ENCODE assay signal across 12 mouse cellular contexts in the genomic region with DNA sequence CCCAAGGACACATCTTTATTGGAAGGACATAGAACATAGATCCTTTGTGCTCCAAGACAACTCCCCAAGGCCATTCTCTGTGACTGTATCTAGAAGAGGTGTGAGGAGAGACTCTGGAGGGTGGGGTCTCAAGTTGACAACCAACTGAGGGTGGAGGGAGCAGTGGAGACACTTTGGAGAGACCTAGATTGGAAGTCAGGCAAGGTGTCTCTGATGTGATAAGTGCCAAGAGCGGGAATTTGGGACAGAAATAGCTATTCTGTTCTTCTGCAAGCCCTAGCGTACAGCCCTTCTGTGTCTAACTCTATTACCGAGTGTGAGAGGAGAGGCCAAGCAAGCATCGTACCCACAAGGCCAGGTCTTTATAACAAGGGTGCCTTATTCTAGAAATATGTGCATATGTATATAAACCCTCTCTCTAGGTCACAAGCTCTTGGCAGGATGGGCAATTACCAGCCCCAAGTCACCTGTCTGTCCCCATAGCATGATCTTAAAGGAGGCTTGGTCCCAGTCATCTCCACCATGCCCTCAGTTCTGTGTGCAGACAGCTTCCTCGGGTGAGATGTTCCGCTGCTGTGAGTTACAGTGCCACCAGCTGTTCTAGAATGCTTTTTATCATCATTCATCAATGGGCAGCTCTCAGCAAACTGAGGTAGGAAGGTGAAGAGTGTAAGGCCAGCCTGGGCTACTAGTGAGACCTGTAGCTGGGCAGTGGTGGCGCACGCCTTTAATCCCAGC. TPM values are rescaled to one million over a fixed set of nuclear protein-coding genes. Genes with fewer than 3 reads are reported as not detected.
DNase-seq lines count a peak whose midpoint lies in the region; ATAC-seq and TF ChIP-seq lines count a peak whose summit lies in the region.
"Had no signal": no experiment of that assay in that cellular context is flagged by ENCODE, and none has a peak within 500 bp of the region (broad histone marks: within the 10 kb centered on the region; RNA-seq: fewer than 3 reads in every experiment).

No protein-coding gene starts in this region.

- peak; percentile 81 for DNase-seq in c-Kit-positive CD71-positive TER-119-negative erythroid progenitor cells, embryonic 14.5 days (ENCODE audit: low read depth)
- DNase-seq in liver = peak; percentile 83
- peak; percentile 67 to 68 for DNase-seq in spleen, postnatal 10 days (ENCODE audit: low spot score in 2 of 2)
- no peak for DNase-seq in adrenal gland, postnatal 36 days
- DNase-seq in frontal cortex, postnatal 10 days (ENCODE audit: low spot score in 2 of 2) = no peak
- DNase-seq in right cerebral cortex, postnatal 36 days (ENCODE audit: low spot score in 2 of 2) = no peak
- DNase-seq: cerebellum, postnatal 14 days; kidney, adult 18-20 months; midbrain, embryonic 14.5 days had no signal

- no peak for TF ChIP-seq CTCF in intestine, postnatal 0 days (IDR thresholded peaks at IDR 0.05; ENCODE audit: low read depth)

- no peak overlapping the region for H3K4me3 ChIP-seq in intestine, embryonic 15.5 days (replicated peaks)
- no peak overlapping the region for H3K4me3 ChIP-seq in intestine, postnatal 0 days (ENCODE audit: low read depth, low read length)

- H3K9ac ChIP-seq in intestine, embryonic 15.5 days = no peak overlapping the region
- no peak overlapping the region for H3K9ac ChIP-seq in intestine, postnatal 0 days (ENCODE audit: low read depth, low read length)

- peak; percentile 68; the same call in 1 of the 2 replicates for ATAC-seq in intestine, embryonic 15.5 days
- ATAC-seq in intestine, postnatal 0 days = no peak

- H3K4me2 ChIP-seq in intestine, embryonic 15.5 days (replicated peaks) = no peak overlapping the region
- no peak overlapping the region for H3K4me2 ChIP-seq in intestine, postnatal 0 days (replicated peaks; ENCODE audit: low read depth)

- no peaks in the 10 kb centered on the region for H3K27me3 ChIP-seq in intestine, embryonic 15.5 days (replicated peaks)
- no peaks in the 10 kb centered on the region for H3K27me3 ChIP-seq in intestine, postnatal 0 days (replicated peaks; ENCODE audit: control insufficient read depth, insufficient read depth, low read length)

- no peaks in the 10 kb centered on the region for H3K9me3 ChIP-seq in intestine, embryonic 15.5 days
- no peaks in the 10 kb centered on the region for H3K9me3 ChIP-seq in intestine, postnatal 0 days (ENCODE audit: control insufficient read depth)

- H3K27ac ChIP-seq in intestine, embryonic 15.5 days = no peak overlapping the region
- no peak overlapping the region for H3K27ac ChIP-seq in intestine, postnatal 0 days (ENCODE audit: low read depth, low read length)

- 90% methylated on average over 8 of the region's 8 CpGs for WGBS in intestine, embryonic 15.5 days
- WGBS in intestine, postnatal 0 days = 91% methylated on average over 8 of the region's 8 CpGs

- no peaks in the 10 kb centered on the region for H3K36me3 ChIP-seq in intestine, embryonic 15.5 days
- no peaks in the 10 kb centered on the region for H3K36me3 ChIP-seq in intestine, postnatal 0 days (ENCODE audit: control insufficient read depth, insufficient read depth)

- H3K4me1 ChIP-seq in intestine, embryonic 15.5 days (replicated peaks) = no peaks in the 10 kb centered on the region
- no peaks in the 10 kb centered on the region for H3K4me1 ChIP-seq in intestine, postnatal 0 days (replicated peaks; ENCODE audit: control insufficient read depth, insufficient read depth, low read length)

RNA-seq across cellular contexts. Expression of a gene that starts 6.2 kb away (rescaled TPM):
- polyA plus RNA-seq in intestine, embryonic 15.5 days (2015; fragmentation: Nextera tagmentation; extraction: Ambion mirVana) = 4.8 and 6.4 TPM in 2 replicates
- polyA plus RNA-seq in intestine, postnatal 0 days (2015; fragmentation: Nextera tagmentation; extraction: Ambion mirVana) = 0.21 and 0.22 TPM in 2 replicates
- total RNA-seq in adrenal gland, postnatal 36 days (2021) = under 1 TPM in 1 of 2 experiments, not detected in 1; 0.17 TPM
- total RNA-seq: left cerebral cortex, postnatal 10 days had no signal

RNA-seq across cellular contexts. Expression of a gene that starts 17.9 kb away (rescaled TPM):
- 11.2 and 11.5 TPM in 2 replicates for polyA plus RNA-seq in intestine, embryonic 15.5 days (2015; fragmentation: Nextera tagmentation; extraction: Ambion mirVana)
- polyA plus RNA-seq in intestine, postnatal 0 days (2015; fragmentation: Nextera tagmentation; extraction: Ambion mirVana) = 5.9 and 7.0 TPM in 2 replicates
- 1 to 10 TPM; 6.0 to 6.8 TPM for total RNA-seq in adrenal gland, postnatal 36 days (2021)

RNA-seq across cellular contexts. Expression of a gene that starts 43.6 kb away (rescaled TPM):
- polyA plus RNA-seq in intestine, embryonic 15.5 days (2015; fragmentation: Nextera tagmentation; extraction: Ambion mirVana) = 260 and 262 TPM in 2 replicates
- 98.5 and 105 TPM in 2 replicates for polyA plus RNA-seq in intestine, postnatal 0 days (2015; fragmentation: Nextera tagmentation; extraction: Ambion mirVana)
- 100 to 1,000 TPM; 128 to 134 TPM for total RNA-seq in adrenal gland, postnatal 36 days (2021)

Comparison
In these comparisons a context has a peak if more than half of its experiments do, and no peak if none do; other contexts are left out.
1. DNase-seq: peak in c-Kit-positive CD71-positive TER-119-negative erythroid progenitor cells, embryonic 14.5 days (single experiment), liver (single experiment) and spleen, postnatal 10 days (2 of 2); none in adrenal gland, postnatal 36 days (0 of 2), frontal cortex, postnatal 10 days (0 of 2) and right cerebral cortex, postnatal 36 days (0 of 2).